Mouse (Mus musculus) stomach, postnatal 0 days (tissue): ENCODE measurements at regions not wholly inside any gene's neighbourhood (a gene's known extent, or its start where the extent isn't known, plus 50 kb on each side); places are given as distances from the start of the nearest gene placed in this dataset.

Experiments
- CTCF ChIP-seq: IDR thresholded peaks from 2 replicates; pipeline ENCODE4 v1.5.1; 2016; ENCODE audit warnings: antibody characterized with exemption, low read depth, mild to moderate bottlenecking, moderate library complexity
- EP300 ChIP-seq: optimal IDR thresholded peaks from 2 replicates; pipeline ENCODE3; 2016; ENCODE audit warnings: antibody characterized with exemption

DNA sequence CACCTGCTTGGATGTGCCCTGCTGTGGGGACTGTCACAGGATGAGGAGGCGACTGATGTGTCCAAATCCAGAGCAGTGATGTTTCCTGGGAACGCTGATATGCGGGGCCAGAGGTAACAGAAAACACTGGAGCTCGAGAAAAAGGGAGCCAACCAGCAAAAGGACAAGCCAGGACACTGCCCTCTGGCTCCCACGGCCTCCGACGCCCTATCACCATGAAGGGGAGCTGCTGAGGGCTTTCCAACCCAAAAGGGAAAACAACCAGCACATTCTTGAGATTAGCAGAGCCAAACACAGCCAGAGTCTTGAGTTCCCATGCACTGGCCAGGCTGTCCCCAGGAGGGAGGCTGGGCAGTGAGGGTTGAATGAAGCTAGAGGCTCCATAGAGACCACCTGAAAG, 74.2 kb upstream of the Mrps22 start:
- TF ChIP-seq CTCF = no peak
- TF ChIP-seq EP300 = no peak
